Mouse (Mus musculus) ES-Bruce4 (cell line): ENCODE data around the gene Ccdc9.
A peak's percentile ranks its signal among the peaks of the same experiment; 100 is the strongest.

ENCODE experiments used
- CTCF ChIP-seq: IDR thresholded peaks from one replicate; pipeline ENCODE4 v1.8.1; 2011; ENCODE audit warnings: low read depth, low read length
- EP300 ChIP-seq: IDR thresholded peaks from 2 replicates; pipeline ENCODE4 v1.6.1; 2011; ENCODE audit warnings: low read depth, low read length; ENCODE audit not compliant: insufficient read depth
- POLR2A ChIP-seq: IDR thresholded peaks from one replicate; pipeline ENCODE4 v1.8.1; 2011; ENCODE audit warnings: low read length; ENCODE audit not compliant: insufficient read depth

DNA sequence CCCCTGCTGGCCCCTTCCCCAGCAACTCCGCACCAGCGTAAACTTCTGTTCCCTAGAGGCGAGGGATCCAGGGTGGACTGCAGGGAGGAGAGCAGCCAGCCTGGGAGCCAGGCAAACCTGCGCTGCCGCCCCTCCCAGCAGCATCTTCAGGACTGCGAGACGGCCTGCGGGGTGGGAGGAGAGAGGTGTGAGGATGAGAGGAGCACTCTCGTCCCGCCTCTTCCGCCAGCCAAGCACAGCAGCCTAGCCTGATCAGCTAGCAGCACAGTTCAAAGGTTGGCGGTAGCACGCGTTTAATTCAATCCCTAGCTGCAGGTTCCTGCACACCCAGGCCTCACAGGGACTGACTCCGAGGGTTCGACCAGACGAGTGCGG is 12.8 kb downstream of the Ccdc9 start:
- TF ChIP-seq EP300 = no peak
- TF ChIP-seq CTCF = no peak
- peak; percentile 76 for TF ChIP-seq POLR2A
